Mouse (Mus musculus) monocyte, adult 2 months (primary cell): ENCODE measurements around the gene Casd1.
A peak's percentile ranks its signal among the peaks of the same experiment; 100 is the strongest.

Source experiments
- DNase-seq, 2 experiments: peaks; one replicate each; pipeline ENCODE4 v3.0.0; 2022; ENCODE audit warnings: low spot score in 2 of 2, low read depth in 1 of 2

Casd1 gene

DNA sequence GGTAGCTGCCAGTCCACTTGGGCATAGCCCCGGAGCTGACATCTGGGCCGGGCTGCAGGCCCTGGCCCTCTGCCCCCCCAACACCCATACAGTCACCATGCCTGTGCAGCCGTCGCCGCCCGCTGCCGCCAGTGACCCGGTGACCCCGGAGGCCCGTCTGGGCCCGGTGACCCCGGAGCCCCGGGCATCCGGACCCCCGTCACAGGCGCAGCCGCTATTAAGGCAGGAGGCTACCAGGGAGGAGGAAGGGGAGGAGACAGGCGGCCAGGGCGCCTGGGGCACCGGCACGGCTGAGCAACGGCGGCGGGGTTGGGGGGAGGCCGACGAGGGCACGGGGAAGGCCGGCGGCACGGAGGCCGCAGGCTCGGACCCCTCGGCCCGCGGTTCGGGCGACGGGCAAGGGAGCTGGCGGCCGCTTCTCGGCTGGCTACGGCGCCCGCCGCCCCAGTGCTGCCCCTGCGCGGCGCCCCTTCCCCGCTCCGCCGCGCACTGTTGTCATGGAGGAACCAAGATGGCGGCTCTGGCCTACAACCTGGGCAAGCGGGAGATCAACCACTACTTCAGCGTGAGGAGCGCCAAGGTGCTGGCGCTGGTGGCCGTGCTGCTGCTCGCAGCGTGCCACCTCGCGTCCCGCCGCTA, at the start of gene Casd1:
Gene Casd1 (plus strand): TSS at position 182 of the 639 bp plus-strand sequence.
- DNase-seq: peak; percentile 20 to 35

DNA sequence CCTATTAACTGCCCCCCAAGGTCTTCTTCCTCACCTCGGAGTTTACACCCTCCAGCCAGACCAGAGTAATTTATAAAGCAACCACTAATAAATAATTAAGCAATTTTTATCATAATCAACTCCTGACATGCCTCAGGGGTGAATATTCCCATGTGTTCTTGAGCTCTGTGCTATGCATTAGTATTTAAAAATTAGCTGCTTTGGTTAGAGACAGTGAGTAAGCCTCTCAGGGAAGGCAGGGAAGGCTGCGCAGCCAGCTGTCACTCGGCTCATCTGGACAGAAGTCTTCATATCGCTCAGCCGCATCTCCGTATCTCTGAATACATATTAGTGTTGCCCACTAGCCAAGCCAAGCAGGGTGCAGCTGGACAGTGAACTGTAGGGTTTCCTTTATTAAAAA, 45.3 kb upstream of the Casd1 start:
- no peak for DNase-seq

DNA sequence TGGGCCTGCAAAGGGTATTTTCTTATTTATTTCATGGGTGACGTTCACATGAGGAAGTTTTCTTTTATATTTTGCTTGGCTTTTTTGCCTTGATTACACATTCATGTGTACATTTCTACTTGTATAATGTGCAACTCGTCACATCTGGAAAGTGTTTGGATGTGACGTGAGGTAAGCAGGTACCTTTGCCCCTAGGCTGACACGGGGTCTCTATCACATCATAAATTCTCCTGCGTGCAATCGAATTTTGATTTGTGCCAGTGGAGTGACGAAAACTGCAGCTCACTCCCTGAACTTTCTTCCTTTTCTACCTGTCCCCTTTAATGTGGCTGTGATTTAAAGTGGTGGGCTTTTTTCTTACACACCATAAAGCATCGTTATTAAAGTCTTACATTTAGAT, 43.6 kb upstream of the Casd1 start:
- DNase-seq: no peak

DNA sequence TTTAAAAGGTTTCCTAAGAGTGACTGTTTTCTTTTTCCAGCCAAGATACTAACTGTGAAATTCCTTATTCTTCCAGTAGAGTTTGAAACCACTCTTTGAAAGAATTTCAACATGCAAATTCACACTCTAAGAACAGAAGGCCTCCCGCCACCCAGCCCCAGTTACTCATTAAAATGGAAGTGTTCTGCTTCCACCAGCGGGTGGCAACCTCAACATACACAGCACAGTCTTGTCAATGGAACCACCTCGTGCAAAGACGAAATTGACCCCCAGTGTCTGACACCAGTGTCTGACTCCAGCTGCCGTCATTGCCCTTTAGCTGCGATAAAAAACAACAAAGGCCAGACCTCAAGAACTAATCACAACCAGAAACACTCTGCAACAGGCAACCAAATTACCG, 43.0 kb upstream of the Casd1 start:
- no peak for DNase-seq

DNA sequence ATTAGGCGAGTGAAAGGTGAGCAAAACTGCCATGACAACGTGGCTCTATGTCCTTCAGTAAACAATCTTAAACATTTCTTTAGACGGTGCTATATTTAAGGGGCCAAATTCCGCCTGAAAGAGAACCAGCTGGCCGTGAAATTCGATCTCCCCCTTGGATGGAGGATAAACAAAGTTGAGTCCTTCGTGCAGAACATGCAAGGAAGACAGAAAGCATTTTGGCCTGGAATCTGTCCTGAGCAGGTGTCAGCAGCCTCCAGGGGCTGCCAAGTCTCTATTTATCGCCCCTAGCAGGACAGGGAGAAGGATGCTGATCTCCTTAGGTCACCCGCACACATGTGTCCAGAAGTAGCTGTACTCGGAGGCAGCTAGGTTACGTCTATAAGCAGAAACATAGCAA, 39.5 kb upstream of the Casd1 start:
- DNase-seq: no peak

DNA sequence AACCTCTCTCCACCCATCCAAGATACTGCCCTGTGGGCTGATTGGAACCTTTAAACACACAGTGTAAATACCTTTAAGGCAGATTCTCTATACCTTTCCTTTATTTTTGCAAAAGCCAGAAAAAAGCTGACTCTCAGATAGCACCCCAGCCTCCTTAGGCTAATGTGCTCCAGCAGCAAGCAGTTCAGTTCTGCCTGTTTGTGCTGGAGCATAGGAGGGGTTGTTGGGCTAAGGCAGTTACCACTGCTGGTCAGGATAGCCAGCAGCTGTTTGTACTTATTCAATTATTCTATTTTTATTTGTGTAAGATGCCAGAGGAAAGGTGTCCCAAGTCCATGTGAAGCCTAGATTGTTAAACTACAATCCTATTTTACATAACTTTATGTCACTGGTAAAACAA, 39.0 kb upstream of the Casd1 start:
- no peak for DNase-seq

DNA sequence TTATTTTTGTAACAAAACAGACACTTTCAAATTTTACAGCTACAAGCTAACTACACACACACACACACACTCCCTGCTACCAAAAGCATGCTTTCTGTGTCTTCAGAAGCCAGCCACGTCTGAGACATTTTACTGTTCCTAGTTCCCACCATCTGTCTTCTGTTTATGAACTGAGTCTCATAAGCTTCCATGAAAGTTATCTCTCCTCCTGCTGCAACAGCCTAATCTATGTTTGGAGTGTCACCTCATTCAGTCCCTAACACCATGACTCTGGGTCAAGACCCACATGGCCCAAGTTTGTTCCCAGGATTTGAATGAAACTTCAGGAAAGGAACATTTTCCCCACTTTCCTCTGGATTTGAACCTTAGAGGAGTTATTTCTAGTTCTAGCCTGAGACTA, 38.2 kb upstream of the Casd1 start:
- no peak for DNase-seq

DNA sequence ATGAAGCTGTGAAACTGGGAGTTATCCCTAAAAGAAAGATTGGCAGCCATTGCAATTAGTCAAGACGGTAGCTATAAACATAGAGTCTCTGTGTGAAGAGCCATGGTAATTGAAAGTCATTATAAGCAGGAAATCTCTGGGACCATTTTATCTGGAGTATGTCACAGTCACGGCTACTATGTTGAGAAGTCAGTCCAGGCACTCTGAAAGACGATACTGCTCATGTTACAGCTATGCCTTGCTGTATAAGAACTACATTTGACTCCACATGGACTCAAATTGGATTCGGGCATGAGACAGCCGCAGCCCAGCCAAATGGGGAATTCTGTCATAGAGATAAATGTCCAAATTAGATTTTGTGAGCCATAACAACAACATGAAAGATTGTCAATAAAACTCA, 37.2 kb upstream of the Casd1 start:
- DNase-seq: no peak

DNA sequence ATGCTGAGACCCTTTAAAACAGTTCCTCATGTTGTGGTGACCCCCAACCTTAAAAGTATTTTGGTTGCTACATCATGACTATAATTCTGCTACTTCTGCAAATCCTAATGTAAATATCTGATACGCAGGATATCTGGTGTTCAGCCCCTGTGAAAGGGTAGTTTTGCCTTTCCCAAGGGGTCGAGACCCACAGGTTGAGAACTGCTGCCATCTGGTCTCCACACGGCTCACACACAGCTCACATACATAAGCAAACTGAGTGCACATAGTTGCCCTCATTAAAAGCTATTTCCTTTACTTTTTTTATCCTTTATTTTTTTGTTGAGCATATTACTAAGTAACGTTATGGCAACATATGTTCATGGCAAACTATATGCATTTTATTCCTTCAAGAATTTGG, 30.2 kb upstream of the Casd1 start:
- DNase-seq: no peak

DNA sequence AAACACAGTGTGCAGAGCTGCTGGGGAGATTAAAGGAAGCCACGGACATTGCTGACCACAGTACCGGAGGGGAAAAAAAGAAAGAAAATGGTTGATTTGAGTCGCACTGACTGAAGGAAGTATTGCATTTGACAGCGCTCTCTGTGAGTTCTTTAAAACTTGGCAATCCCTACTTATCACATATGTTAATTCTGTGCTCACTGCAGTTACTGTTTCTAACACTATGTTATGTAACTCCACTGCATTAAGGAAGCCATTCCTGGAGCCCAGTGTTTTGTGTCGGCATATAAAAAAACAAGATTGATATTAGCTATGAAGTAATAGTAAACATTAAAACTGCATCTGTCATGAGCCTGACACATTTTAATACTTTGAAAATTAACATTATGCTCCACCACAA, 22.9 kb upstream of the Casd1 start:
- DNase-seq: no peak

DNA sequence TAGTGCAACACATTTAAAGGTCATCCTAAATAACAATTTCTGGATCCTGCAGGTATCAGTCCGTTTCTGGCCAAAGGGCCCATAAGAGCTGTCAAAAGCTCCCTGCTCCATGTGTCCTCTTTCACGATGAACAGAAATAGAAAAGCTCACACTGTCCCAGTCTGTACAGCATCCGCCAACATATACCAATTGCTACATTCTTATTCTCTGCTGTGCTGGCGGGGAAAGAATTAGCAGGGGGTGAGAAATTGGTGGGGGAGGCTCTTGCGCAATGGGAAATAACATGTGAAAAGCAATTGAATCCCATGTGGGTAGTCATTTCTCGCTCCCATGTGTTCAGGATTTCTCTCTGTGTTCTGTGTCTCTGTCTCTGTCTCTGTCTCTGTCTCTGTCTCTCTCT, 22.3 kb upstream of the Casd1 start:
- DNase-seq: no peak

DNA sequence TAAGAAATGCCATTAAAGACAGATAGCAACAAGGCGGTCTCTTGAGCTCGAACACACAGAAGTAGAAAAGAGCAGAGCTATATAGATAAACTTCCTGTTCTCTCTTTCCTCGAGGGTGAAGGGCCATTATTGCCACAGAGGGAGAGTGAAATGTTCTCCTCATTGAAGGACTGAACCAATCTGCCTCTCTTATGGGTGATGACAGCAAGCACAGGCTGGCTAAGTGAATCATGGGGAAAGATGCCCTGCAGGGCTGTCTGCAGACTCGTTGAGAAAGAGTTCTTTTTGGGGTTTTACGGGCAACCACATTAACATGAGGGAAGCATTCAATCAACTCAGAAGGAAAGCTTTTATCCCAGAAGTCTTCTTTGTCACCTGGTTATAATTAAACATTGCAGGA, 21.0 kb upstream of the Casd1 start:
- DNase-seq: no peak

DNA sequence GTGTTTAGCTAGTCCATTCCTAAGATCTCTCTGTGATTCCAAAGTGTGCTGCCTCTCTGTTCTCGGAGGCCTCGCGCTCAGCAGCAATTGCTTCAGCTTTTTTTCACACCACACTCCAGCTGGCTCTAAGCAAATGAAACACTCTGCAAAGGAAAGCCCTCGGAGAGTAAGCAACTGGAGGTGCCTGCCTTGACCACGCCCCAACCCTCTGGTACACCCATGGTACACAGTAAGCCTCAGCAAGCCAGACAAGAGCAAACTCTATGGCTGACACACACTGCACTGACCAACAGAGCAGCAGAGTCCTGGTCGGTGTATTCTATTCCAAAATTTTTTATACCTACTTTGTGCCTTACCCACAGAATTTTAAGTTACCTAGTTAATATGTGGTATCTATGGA, 17.2 kb upstream of the Casd1 start:
- no peak for DNase-seq

DNA sequence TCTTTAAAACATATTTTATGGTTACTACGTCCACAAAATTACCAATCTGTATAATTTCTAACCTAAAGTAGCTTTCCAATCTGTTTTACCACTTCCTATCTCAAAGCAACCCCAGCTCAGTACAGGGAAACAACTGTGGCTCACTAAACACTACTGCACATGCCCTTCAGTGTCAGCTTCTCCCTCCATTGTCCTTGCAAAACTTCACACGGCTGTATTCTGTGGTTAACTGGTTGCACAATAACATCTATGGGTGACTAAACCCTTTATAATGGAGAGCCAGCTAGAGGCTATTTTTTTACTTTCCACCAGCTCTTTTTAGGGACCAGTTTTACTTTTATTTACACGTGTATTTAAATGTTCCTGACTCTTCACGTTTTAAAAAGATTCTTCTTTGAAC, 12.7 kb upstream of the Casd1 start:
- DNase-seq: no peak

DNA sequence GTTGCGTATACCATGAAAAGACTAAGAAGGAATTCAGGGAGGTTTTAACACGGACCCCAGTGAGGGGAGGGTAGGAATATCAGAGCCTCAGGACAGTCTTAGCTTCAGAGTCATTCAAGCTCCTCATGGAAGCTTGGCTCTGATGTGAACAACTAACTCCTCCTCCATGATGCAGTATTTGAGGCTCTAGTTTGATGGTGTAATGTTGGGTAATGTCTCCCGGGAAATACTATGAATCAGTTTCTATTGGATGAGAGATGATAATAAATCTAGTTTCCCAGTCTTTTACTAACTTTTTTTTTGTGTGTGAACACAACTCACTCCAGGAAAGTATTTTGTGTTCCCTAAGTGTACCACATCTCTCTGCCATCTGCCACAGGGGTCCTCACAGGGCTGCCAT, 11.9 kb upstream of the Casd1 start:
- no peak for DNase-seq

DNA sequence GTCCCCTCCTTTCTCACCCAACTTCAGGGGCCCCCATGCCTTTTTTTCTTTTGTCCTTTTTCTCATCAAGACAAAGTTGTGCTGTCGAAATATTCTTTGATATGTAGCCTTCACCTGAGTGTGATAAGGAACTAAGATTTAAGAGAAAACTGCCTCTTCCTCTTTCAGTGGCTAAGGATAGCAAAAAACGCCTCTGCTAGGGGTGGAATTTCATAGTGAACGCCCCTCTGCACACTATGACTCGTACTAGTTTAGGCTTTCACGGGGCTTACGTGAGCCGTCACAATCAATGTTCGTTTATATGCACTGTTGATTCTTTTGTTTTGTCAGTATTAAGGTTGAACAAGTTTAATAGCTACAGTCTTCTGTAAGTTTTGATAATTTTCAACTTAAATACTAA, 10.6 kb upstream of the Casd1 start:
- no peak for DNase-seq

DNA sequence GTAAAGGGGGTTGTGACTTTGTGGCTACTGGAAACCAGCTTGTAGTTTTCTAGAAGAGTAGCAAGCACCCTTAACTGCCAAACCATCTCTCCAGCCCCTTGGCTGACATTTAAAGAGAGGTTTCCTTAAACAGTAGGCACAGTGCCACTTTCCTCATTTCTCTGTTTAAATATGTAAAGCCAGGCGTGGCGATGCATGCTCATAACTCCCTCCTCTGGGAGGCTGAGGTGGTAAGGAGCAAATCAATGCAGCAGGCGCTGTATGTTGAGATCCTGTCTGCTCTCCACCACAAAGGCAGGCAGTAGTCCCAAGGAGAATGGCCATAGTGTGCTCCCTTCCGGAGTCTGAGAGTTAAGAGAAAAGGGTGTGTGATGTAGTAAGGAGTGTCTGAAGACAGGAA, 2.9 kb upstream of the Casd1 start:
- DNase-seq: no peak

DNA sequence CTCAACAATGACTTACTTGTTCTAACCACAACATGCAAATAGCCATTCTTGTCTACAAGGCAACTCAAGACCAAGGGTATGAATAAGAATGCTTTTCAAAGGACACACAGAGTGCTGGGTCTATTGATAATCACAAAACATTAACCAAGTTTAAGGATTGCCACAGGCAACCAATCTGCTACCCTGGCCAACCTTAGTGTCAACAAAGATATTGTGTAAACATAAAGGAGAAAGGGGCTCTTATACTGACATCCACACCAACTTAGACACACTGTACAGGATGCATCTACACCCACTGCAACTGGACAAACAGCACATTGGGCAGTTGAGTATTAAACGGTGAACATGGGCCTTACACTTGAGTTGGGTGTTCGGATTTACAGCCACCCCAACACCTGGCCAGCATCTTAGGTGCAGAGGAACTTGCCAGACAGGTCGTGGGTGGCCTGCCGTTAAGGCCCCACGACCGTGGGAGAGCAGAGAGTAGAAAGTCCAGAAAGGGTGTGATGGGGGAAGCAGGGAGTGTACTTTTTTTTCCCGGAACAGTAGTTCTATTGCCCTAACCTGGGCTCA, 468 bp upstream of the Casd1 start:
- no peak for DNase-seq

DNA sequence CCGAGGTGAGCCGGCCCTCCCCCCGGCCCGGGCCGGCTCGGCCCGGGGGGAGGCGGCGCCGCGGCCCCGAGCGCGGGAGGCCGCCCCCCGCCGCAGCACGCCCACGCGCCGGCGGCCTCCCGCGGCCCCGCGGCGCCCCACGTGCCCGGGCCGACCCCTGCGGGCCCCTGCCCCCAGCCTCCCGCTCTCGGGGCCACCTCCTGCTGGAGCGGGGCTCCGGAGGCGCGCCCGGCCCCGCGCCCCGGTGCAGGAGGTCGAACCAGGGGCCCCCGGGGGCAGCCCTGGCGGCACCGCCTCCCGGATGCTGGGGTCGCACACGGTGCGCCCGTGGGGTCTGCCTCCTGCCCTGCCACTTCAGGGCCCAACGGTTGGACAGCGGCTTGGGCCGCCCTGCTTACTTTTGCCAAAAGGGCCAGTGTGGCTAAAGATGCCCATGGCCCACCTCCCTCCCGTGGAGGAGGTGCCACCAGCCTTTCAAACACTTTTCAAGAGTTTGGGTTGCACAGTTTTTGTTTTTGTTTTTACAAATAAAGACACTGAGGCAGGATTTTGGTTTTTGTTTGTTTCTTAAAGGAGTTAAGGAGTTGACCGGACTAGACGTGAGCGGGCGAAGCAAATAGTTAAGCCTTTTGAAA, 775 bp downstream of the Casd1 start:
- DNase-seq: no peak

DNA sequence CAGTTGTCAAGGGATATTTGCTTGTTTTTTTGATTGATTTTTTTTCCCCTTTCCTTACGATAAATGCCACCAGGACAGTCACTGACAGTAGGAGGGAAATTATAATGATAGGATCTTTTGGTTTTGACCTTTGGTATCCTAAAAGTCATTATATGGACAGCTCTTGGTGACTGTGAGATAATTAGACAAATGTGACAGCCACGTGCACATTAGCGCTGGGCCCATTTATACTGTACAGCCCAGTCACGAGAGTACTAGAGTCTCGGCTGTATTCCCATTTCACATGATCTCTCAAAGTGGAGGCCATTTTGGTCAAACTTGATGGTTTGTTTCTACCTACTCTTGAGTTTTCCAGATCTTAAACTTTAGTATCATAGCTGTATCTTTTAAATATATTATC, 1.4 kb downstream of the Casd1 start:
- DNase-seq: no peak

DNA sequence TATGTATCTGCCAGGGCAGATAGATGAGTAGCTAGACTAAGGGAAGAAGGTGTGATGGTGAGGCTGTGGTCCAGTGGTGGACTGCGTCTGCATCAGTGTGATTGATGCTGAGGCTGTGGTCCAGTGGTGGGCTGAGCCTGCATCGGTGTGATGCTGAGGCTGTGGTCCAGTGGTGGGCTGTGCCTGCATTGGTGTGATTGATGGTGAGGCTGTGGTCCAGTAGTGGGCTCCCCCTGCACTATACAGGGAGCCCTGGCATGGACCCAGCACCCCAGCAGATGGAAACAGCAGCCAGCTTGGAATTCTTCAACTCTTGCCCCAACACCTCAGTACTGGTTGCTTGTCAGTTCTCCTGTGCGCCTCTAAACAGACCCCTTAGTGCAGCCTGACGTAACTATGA, 5.8 kb downstream of the Casd1 start:
- no peak for DNase-seq

DNA sequence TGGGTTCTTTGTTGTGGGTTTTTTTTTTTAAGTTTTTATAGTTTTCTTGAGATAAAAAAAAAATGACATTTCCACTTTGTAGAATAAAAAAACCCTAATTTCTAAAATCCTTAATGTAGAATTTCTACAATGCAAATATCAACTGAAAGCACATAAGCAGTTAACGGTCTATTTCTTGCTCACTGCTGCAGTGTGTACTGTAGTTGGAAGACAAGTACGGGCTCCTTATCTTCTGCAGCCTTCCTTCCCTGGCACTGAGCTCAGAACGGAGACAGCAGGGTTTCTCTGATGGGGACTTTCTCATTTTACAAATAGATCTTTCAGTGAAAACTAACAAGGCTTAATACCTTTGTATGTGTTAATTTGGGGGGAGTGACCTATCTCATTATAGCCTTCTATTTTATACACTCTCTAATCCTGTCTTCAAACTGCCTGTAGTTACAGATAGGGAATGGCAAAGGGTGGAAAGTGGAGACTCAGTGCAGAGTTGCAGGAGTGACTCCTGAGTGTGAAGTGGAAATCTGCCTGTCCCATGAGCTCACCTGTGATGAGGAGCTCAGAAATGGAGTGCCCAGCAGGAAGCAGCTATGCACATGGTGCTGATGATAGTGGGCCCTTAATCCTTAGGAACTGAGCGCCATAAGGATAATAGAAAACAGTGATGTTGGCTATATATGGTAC, 9.7 kb downstream of the Casd1 start:
- DNase-seq: no peak

DNA sequence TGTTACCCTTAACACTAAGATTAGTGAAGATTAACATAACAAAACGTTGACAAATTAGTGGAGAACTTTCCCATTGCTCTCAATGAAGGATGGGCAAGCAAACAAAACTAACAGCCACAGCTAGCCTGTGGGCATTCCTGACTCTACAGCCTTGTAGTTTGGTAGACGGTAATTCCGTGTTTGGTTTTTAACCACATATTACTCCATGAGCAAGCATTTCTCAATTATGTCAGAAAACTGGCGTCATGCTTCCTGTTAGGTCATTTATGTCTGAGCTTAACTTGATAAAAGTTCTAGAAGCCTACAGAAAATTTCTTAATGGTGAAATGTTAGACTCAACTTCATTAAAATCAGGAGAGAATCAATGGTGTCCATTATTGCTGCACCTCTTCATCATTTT, 11.2 kb downstream of the Casd1 start:
- no peak for DNase-seq
